Mouse (Mus musculus) kidney, postnatal 10 days (tissue): ENCODE measurements around the gene Cped1.

Source experiments
- DNase-seq: peaks from one replicate; pipeline ENCODE4 v3.0.0; 2021; ENCODE audit warnings: mixed read lengths

Gene Cped1

DNA sequence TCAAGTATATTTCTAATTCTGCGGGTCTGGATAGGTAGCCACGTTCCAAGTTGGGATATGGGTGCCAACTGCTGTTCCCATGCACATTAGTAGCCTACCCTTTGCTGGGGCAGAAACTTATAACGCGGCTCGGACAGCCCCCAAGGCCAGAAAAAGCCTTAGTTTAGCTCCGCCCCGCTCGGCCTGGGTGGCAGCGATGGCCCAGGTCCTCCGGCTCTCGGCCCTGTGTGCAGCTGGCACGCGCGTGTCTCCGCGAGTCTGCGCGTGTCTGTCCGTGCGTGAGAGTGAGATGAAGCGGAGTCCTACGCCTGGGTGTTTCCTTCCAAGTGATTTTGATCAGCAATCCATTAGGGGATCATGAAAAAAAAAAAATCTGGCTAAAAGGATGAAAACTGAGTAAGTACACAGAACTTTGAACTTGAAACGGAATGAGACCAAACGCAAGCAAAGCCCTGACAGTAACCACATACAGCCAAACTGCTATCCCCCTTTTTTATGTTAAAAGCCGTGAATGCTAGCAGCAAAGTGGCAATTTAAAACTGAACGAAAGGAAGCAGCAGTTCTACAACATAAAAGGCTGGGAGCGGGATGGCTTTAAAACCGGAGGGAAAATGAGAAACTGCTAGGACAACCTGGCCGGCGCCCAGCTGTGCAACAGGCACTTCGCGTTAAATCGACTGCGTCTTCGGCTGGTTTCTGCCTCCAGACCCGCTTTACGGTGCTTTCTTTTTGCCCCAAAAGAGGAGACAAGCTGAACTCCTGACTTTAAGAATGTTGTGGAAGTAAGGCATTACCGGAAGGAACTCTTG lies at the start of gene Cped1:
Gene Cped1 (plus strand): TSS at position 185 of the 809 bp plus-strand sequence.
- DNase-seq: peak; percentile 79

DNA sequence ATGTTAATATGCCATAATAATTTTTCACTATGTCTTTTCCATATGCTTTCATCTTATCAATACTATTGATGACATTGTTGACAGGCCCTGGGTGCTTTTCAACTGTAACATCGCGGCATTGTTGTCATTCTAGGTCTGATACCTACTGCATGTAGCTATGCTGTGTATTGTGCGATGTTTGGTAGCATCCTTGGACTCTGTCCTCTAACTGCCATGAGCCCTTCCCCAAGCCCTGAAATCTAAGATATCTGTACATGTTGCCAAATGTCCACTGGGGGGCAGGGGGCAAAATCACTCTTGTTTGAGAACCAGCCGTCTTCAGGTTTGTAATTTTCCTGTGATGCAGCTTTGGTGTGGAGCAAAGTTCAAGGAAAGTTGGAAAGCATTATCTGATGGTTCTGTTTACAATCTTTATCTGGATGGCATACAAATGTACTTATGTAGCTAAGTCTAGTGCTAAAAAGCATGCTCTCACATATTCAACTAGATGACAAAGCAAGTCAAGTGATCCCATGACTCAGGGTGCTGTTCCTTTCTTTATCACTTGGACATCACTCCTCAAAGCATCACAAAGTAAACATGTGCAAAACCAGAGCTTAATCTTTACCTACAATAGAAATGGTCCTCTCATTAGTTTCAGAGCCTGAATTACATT lies 47.6 kb upstream of the Cped1 start:
- no peak for DNase-seq

DNA sequence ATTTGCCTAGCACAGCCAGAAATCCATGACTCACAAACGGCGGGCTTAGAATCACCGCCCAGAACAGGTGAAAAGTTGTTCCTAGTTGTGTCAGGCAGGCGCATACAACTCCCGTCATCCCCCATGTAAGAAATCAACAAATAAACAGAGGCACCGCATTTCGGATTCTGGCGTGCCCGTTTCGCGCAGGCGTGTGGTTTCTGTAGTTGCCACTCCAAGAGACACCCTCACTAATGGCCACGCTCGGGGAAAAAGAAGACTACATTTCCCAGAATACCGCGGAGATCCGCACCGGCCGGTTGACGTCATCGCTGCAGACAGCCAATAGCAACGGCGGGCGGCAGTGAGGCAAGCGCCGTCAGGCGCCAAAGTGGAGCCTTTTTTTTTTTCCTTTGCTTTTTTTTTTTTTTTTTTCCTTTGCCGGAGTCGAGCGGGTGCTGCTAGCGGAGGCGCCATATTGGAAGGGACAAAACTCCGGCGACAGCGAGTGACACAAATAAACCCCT lies 36.4 kb upstream of the Cped1 start, which contains the start of gene Ing3:
Gene Ing3 (plus strand): TSS at position 346 of the 506 bp plus-strand sequence.
- DNase-seq: peak; percentile 99

- DNase-seq: peak; percentile 99
Measured at GRCm38 (mm10) chr6:21949771-21950448, 35.8 kb upstream of the Cped1 start.

GRCm38 (mm10) chr6:21950676-21951075 lies 35.0 kb upstream of the Cped1 start:
- peak; percentile 19 for DNase-seq

- no peak for DNase-seq
Measured at GRCm38 (mm10) chr6:21955468-21955867, 30.2 kb upstream of the Cped1 start.

- no peak for DNase-seq
Measured at GRCm38 (mm10) chr6:21958922-21959321, 26.8 kb upstream of the Cped1 start.

GRCm38 (mm10) chr6:21959909-21960308 lies 25.8 kb upstream of the Cped1 start:
- DNase-seq: no peak

DNA sequence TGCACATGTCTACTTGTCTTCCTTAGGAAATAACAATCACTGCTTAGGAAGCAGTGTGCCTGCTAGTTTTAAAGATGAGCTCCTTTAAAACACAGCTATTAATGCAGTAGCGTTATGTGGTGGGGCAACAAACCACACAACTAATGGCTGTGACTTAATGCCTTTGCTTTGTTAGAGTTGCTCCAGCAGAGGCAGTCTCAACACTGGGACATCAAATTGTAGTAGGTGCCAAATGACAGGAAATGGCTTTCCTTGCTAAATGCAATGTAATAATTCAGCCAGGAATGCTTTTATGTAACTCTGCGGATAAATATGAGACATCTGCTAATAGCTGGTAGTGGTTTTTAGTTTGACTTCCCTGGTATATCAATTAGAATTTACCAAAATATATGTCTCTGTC lies 8.2 kb upstream of the Cped1 start:
- DNase-seq: no peak

- no peak for DNase-seq
Measured at GRCm38 (mm10) chr6:21981114-21981513, 4.6 kb upstream of the Cped1 start.

DNA sequence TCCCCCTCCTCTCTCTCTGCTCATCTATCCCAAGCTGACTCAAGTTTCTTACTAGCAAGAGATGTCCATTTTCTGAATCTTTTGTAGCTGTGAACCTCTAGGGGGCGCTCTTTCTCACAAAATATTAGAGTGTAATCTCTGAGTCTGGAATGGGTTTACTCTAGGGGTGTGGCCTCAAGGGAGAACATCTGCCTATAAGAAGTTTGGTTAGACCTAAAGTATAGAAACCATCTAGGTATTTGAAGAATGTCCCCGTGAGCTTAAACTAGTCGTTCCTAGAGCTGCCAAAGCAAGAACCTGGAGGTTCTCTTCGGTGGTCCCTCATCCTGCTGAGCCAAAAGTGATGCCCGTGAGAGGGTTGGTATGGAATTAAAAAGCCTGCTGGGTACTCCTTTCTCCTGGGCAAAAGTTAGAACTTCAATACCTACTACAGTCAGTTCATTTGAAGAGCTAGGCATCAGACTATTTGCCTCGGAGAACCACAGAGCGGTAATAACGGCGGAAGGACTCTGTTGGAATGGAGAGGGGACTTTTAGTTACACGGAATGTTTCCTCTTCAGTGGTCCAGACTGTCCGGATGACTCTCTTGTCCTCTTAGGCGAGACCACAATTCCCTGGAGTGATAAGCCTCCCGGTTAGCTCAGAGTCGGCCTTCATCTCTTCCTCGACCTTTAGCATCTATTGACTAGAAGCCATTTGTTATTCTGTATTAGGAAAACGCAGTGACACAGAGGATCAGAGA lies 555 bp upstream of the Cped1 start:
- DNase-seq: peak; percentile 77

DNA sequence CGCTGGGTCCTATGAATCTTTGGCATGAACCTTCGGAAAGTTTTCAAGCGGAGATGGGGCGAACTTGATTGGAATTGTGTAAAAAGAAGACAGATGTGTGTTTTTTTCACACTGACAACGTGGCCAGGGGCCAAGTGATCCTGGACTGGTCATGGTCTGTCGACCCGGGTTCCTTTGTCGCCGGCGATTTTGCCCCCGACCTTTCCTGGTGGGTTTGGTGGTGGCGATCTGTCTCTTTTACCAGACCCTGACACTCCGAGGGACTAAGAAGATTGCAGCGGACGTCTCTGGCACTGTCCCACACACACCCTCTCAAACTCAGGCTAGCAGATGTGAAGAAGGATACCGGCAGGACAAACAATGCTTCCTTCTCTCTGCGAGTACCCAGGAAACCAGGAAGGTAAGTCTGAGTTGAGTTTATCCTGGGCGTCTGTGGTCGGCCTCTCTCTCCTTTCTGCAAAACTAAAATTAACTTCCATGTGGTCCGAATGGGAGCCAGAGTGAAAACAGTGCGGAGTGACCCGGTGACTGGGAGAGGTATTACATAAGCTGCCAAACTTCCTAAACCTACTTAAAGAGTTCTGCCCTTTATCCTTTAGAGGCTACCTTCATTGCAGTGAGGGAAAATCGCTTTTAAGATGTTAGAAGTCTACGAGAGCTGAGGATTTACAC lies 1.1 kb downstream of the Cped1 start:
- DNase-seq: peak; percentile 65

- DNase-seq: peak; percentile 20
Measured at GRCm38 (mm10) chr6:21987554-21987953, 1.8 kb downstream of the Cped1 start.

DNA sequence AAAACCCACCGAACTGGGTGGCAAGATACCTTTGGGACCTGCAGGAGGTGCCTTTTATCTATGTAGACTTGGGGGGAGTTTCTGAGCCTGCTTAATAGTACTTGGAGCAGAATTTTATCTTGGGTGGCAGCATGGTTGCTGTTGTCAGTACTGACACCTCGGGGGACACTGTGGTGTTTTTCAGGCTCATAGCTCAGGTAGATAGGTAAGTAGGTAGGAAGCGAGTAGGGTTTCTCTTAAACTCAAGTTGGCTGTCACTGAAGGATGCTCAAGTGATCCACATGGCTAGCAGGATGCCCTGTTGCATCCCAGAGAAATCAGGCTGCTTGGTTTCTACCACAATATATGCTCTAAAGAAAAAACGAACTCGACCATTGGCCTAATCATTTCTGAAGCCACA lies 2.6 kb downstream of the Cped1 start:
- no peak for DNase-seq

DNA sequence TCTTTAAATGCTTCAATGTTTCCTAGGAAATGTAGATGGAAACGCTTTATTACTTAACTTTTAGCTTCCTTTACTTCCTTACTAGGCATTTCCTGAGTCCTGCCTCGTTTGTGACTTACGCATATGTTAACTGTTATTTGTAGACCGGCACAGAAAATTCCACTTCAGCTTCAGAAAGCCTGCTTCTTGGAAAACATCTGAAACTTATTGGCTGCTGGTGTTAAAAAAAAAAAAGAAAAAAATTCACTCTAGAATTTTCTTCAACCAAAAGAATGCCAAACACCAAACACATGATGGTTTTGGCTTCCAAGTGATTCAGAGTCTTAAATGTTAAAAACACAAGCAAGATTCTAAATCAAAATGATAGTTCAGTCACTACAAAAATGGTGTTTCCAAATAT lies 3.4 kb downstream of the Cped1 start:
- DNase-seq: no peak

DNA sequence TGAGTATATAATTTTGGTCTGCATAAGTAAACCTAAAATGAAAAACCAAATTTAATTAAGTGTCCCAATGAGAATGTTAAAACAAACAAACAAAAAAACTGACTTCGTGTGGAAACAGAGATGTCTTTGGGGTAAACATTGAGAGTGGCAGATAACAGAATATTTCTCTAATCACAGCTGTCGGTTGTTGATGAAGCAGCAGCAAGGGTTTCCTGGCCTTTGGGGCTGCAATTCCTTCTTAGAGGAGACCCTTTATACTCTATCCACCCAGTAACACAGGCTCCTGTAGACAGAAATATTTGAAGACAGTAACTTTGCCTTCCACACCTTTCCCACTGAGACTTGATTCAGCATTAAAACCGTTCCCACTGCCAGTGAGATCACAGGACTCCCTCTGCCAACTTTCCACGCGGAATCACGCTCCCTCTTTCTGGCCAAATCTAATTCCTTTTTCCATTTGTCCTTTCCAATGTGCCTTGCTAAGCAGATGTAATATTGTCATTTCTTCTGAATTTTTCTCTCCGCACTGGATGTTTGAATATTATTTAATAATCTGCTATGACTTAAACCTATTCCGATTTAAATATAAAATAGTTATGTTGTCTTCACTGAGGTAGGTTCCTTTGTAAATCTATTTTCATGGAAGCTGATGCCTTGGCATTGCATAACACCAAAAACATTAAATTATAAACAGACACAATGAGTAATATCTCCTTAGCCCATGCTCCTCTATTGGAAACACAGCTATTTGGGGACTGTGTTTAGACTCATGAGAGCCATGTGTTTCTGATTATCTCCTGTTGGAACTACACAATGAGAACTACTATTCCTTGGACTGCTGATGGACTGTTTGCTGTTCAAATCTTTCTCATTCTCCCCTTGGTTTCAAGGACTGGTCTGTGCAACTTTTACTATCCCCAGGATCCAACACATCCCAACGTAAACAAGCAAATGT lies 4.7 kb downstream of the Cped1 start:
- DNase-seq: no peak

- DNase-seq: no peak
Measured at GRCm38 (mm10) chr6:21991151-21991550, 5.4 kb downstream of the Cped1 start.

GRCm38 (mm10) chr6:21993070-21993469 lies 7.4 kb downstream of the Cped1 start:
- no peak for DNase-seq

GRCm38 (mm10) chr6:21998131-21998530 lies 12.4 kb downstream of the Cped1 start:
- no peak for DNase-seq

GRCm38 (mm10) chr6:21999025-21999424 lies 13.3 kb downstream of the Cped1 start:
- no peak for DNase-seq

- no peak for DNase-seq
Measured at GRCm38 (mm10) chr6:22000086-22000485, 14.4 kb downstream of the Cped1 start.
